Mouse (Mus musculus) brain, embryonic 18.5 days (tissue): Measurements from ENCODE around the gene Ccdc106.
A peak's percentile ranks its signal among the peaks of the same experiment; 100 is the strongest.
"Not testable (repeated sequence)": the region's sequence is repeated elsewhere in the genome, so short reads cannot be mapped to it uniquely, and the experiment has no call there.

Experiments used
- DNase-seq: peaks from one replicate; pipeline ENCODE4 v3.0.0-alpha.2; 2012; ENCODE audit warnings: low read depth, low spot score

The Ccdc106 gene

DNA sequence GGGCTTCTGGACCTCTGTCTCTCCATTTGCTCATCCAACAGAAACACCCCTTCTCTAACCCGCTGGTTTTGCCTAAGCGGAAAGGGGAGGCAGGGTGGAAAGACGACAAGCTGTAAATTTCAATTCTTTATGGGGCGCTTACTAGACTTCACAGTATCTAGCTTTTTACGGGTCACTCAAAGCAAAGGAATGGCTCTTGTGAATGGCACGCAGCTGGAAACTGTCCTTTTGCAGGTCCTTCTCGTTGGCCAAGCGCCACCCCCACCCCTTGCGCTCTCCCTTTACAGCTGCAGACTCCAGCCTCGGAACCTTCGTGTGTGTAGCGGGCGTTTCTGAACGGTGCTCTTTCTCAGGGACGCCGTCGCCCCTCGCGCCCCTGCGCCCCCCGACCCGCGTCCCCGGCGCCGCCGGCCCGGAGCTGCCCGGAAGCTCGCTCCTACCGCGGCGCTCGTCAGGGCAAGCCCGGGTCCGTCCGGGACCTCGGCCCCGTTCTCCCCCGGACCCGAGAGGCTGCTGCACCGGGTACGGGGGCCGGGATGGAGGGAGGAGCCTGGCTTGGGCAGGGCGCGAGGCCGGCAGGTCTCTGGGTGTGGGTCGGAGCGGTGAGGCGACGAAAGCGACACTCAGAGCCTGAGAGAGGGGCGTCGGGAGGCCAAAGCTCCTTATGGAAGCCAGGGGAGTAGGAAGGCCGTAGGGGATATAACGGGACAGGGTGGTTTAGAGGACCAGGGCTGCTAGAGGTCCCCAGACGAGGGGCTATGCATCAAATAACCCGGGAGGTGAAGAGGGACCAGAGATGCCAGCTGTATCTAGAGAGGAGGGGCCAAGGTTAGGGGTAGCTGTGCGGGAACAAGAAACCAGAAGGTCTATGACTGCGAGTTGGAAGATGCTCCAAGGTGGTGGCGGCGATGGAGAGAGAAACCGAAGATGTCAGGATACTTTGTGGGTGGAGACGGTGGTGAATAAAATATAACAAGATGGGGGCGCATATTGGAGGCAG, 31.1 kb downstream of the Ccdc106 start, which contains the start of gene Zfp580:
Zfp580 (plus strand) TSS at position 346 of the 1,000 bp plus-strand sequence.
- DNase-seq = no peak

GRCm38 (mm10) chr7:5052438-5052837, 32.1 kb downstream of the Ccdc106 start:
- no peak for DNase-seq

DNA sequence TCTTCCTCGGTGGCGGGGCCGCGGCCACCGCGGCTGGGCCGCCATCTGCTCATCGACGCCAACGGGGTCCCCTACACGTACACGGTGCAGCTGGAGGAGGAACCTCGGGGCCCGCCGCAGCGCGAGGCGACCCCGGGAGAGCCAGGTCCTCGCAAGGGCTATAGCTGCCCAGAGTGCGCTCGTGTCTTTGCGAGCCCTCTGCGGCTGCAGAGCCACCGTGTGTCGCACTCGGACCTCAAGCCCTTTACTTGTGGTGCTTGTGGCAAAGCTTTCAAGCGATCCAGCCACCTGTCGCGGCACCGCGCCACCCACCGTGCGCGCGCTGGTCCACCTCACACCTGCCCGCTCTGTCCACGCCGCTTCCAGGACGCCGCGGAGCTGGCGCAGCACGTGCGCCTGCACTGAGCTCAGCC, 32.6 kb downstream of the Ccdc106 start:
- no peak for DNase-seq

- no peak for DNase-seq
Observed at GRCm38 (mm10) chr7:5053456-5054179, 33.3 kb downstream of the Ccdc106 start.

DNA sequence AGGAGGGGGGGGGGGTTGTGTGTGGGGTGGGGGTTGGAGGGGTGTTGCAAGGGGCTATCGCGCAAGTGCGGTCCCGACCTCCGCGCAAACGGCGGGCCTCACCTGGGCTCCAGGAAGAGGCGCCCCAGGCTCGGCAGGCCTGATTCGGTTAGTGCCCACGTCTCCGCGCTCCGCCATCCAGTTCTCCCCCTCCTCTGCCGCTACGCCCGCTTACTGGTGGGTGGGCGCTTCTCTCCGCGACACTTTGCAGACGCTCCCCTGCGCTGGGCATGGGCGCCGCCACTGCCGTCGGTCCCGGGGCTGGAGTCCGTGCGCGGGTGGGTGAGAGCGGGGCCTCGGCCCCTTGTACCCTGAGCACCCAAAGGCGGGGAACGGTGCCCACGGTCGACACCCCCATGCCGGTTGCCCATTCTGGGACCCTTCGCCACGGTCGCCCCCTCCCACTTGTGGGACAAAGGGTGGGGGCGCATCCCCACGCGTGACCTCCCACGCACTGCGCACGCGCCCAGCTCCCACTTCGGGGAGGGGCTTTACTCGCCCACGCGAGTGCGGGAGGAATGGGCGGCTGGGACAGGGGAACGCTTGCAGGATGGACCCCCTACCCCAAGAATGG, 36.4 kb downstream of the Ccdc106 start:
- DNase-seq = no peak

- no peak for DNase-seq
Observed at GRCm38 (mm10) chr7:5057381-5057780, 37.0 kb downstream of the Ccdc106 start.

DNA sequence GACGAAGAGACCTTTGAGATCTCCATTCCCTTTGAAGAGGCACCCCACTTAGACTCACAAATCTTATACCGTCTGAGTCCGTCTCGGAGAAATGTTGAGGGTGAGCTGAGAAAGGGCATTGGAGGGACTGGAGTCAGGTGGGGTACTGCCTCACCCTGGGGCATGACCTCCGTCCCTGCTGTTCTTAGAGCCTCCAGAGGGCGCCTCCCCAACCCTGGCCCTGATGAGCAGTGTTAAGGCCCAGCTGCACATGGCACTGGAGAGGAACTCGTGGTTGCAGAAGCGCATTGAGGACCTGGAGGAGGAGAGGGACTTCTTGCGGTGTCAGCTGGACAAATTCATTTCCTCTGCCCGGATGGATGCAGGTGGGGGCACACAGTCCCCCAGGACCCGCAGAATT, 37.5 kb downstream of the Ccdc106 start:
- DNase-seq = no peak

DNA sequence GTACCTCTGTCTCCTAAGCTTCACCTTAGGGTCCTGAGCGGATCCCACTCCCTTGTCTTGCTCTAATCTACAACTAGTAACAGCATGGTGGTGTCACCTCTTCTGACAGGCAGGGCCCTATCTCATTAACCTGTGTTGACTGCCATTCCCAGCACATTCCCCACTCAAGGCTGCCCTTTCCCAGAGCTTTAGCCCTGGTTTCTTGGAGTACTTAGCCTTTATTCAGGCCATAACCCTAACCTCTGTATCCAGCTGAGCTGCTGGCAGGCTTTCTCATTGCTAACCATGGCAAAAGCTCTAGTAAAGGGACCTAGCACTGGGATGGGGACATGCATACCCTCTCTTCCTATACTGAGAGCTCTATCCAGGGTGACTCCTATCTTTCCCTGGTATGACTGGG, 38.3 kb downstream of the Ccdc106 start:
- no peak for DNase-seq

GRCm38 (mm10) chr7:5059421-5059820, 39.1 kb downstream of the Ccdc106 start:
- DNase-seq = no peak

DNA sequence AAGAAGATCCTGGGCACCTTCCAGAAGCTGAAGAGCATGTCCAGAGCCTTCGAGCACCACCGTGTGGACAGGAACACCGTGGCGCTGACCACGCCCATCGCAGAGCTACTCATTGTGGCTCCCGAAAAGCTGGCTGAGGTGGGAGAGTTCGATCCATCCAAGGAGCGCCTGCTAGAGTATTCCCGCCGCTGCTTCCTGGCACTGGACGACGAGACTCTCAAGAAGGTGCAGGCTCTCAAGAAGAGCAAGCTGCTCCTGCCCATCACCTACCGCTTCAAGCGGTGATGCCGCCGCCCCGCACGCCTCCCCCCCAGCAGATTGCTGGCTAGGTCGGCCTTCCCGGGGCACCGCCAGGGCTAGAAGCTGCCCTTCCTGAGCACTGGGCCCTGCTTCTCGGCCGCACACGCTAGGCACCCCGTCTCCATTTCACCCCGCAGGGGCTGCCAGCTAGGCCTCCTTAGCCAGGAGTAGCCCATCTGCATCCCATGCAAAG, 39.9 kb downstream of the Ccdc106 start:
- DNase-seq = no peak

- peak; percentile 97 for DNase-seq
Observed at GRCm38 (mm10) chr7:5060944-5061773, 40.8 kb downstream of the Ccdc106 start.

DNA sequence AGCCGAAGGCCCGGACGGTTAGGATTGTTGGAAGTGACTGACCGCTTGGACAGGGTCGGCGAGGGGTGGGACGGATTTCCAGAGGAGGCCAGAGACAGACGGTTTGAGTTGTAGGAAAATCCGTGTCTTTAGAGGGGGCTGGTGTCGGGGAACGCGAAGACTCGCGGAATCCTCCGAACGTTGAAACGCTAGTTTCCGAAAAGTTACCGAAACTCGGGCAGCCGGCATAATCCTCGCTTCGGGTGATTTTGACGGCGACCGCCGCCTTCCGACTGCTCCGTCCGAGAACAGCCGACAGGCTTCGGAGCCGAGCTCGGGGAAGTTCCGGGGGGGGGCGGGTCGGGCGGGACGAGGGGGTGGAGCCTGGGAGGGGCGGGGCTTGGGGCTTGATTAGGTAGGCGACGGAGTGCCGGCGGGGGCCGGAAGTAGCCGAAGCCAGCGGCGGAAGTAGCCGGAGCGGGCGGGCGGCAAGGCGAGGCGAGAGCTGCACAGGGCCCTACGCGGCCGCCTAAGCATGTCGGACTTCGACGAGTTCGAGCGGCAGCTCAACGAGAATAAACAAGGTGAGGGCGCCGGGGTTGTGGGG, 41.5 kb downstream of the Ccdc106 start, which contains the start of gene U2af2:
U2af2 (plus strand) TSS at position 370 of the 586 bp plus-strand sequence.
- peak; percentile 84 for DNase-seq

DNA sequence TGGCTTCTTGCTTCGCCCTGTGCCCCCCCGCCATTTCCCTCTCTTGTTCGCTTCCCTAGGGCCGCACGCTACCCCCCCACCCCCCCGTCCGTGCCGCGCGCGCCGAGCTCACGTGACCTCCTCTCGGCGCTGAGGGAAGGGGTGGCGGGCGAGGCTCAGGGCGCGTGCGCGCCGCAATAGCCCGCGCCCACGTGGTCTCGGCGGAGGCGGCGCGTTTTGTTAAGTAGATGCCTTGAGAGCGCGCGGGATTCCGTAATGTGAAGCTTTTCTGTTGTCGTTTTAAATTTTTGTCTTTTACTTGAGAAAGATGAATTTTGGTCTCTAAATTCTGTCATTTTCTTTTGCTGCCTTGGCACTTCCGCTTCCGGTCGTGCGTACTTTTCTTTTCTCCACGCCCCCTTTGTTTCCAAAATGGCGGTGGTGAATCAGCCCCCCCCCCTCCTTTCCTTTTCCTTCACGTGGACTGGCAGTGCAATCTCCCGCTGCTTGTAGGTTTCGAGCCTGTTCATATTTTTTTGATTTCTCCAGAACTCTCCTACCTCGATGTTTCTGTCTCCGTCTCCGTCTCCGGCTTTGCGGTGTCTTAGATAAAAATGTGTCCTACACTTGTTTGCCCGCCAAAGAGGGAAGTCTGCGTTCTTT, 42.1 kb downstream of the Ccdc106 start:
- DNase-seq = peak; percentile 61

DNA sequence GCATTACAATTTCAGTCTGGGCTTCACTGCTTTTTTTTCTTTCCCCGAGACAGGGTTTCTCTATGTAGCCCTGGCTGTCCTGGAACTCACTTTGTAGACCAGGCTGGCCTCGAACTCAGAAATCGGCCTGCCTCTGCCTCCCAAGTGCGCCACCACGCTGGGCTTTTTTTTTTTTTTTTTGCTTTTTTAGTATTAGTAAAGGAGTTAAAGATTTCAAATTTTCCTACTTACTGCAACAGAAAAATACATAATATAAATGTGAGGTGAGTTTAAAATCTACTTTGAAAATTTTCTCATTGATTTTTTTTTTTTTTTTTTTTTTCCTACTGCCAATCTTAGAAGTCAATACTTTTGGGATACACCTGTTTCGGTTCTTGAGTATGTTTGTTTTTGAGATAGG, 44.5 kb downstream of the Ccdc106 start:
- DNase-seq = no peak

- no peak for DNase-seq
Observed at GRCm38 (mm10) chr7:5073586-5073985, 53.2 kb downstream of the Ccdc106 start.

DNA sequence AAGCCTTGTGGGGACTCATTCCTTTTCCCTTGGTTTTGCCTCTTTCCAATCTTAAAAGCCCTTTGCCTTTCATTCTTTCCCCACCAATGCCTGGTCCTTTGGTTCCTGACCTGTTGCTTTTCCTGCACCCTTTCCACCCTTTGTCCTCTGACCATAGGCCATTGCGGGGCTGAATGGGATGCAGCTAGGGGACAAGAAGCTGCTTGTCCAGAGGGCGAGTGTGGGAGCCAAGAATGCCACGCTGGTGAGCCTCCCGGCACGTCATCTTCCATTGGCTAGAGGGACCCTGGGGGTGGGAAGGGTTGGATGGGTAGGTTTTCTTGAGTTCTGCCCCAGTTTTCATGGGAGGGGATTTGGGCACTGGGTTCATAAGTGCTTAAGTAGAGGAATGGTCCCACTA, 54.6 kb downstream of the Ccdc106 start:
- DNase-seq = no peak

DNA sequence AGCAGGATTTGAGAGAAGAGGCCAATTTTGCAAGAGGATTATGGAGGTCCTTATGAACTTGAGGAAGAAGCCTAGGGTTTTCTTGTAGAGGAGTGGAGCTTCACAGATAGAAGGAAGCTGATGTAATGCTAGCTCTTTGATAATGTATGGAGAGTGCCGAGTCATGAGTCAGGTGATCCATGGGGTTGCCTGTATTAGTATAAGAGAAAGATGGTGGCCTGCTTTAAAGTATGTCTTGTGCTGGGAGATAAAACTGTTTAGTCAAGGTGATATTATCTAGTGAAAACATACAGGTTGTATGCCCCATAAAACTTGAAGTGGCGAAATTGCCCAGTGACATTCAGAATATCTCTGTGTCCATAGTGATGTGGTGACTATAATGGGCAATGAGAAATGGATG, 56.6 kb downstream of the Ccdc106 start:
- no peak for DNase-seq

DNA sequence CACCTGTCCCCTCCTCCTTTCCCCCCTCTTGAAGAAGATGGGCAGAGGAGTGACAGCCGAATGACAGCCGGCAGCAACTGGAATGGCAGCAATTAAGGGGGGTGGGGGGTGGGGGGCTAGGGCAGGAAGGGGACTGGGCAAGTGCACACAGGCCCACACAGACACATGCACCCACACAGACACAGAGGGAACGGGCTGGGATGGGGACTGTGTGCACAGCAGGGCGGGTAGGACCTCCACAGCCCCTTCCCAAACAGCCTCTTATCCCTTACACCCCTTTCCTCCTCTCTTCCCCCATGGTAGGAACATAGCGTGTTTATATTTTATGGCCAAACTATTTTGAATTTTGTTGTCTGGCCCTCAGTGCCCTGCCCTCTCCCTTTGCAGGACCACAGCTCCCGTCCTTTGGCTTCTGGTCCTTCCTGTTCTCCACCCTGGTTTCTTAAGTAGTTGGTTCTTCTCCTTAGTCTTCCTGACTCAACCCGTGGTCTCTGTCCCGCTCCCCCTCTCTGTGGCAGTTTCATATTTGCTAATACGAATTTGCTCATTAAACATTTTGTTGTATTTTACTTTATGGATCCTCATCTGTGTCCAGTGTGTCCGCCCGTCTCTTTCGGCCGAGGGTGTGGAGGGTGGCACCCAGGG, 59.1 kb downstream of the Ccdc106 start:
- DNase-seq = not testable (repeated sequence)

DNA sequence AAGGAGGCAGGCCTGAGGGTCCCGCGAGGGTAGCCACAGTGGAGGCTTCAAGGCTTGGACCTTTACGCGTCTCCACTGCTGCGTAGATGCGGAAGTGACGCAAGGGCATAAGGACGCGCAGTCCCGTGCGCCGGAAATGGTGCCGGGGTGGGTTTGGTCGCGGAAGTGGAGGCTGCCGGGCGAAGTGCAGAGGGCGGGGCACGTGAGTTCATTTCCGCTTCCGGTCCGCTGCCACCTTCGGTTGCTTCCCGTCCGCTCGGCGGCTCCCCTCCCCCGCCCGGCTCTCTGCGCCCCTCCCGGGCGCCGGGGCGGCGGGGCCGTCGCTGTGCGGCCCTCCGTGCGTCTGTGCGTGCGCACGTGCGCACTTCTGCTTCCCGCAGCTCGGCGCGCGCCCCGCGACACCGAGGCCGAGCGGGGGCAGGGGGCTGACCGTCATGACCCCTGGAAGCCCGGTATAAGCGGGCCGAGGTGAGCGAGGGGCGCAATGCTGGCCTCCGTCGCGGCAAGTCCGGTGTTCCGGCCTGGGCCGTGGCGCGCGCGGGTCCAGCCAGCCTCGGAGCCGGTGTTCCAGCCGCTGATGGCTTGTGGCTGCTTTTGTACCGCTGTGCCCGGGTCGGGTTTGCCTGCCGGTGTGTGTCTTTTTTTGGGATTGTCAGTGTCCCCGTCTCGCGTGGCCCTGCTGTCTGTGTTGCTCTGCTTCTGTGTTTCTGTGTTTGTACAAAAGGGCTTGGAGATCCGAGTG, 59.8 kb downstream of the Ccdc106 start, which contains the start of gene Epn1:
Epn1 (plus strand) TSS at position 226 of the 742 bp plus-strand sequence.
- peak; percentile 89 for DNase-seq
